Mouse (Mus musculus) urinary bladder, adult 2 months (tissue): ENCODE data around the gene Pofut2. TPM values are rescaled to one million over a fixed set of nuclear protein-coding genes. Genes with fewer than 3 reads are reported as not detected.

ENCODE experiments used
- DNase-seq: peaks from one replicate; pipeline ENCODE4 v3.0.0; 2022; ENCODE audit warnings: low spot score
- polyA plus RNA-seq: library from polyadenylated mRNA; depleted of rRNA; stranded (reverse); fragments of >200 nt; gene quantifications from 2 replicates; pipeline ENCODE4 v1.2.3, GENCODE M21; 2012; rRNA removed

Gene Pofut2
- polyA plus RNA-seq, 1 experiment, result 70.0 TPM

DNA sequence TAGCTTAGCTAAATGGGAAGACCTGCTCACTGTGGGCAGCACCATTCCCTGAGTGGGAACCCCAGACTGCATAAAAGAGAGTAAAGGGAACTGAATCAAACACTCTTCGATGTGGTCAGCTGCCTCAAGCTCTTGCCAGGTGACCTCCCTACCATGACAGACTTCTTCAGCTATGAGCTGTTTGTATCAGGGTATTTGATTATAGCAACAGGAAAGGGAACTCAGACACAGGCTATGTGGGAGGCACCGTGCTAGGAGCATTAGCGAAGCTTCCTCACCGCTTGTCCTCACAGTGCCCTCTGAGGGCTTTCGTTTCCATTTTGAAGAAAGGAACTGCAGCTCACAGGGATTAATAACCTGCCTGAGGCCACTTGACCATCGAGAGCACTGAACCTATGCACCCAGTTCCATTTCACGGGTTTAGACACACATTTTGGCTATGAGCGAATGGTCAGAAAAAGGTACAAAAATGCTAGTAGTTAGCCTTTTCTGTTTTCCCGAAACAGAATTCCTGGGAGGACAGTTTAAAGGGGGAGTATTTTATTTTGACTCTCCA, 55.8 kb downstream of the Pofut2 start:
- no peak for DNase-seq

GRCm38 (mm10) chr10:77315682-77316081, 56.7 kb downstream of the Pofut2 start:
- DNase-seq, result no peak

Other genes with a start within 250 kb of the Pofut2 start
- 12.4 and 12.9 TPM in 2 replicates for gene Slc19a1, start 227.0 kb upstream of the Pofut2 start, polyA plus RNA-seq
- gene Col18a1, start 92.7 kb upstream of the Pofut2 start, polyA plus RNA-seq, result 51.8 and 65.6 TPM in 2 replicates
- 10.1 and 11.5 TPM in 2 replicates for gene Adarb1, start 159.1 kb downstream of the Pofut2 start, polyA plus RNA-seq